Mouse (Mus musculus) MEL (cell line): ENCODE data around the gene Vcam1. TPM values are rescaled to one million over a fixed set of nuclear protein-coding genes. Genes with fewer than 3 reads are reported as not detected.

ENCODE experiments used
- DNase-seq: peaks from one replicate; pipeline ENCODE4 v3.0.0; 2011; ENCODE audit warnings: low read depth, low spot score
- H3K27ac ChIP-seq: 2 replicates; pipeline ENCODE4 v1.5.1; 2012; ENCODE audit warnings: low read depth, mild to moderate bottlenecking, control low read depth, low read length, moderate library complexity; ENCODE audit not compliant: control insufficient read depth
- H3K27me3 ChIP-seq, 2 experiments: fragments of 150-350 bp in 1 of 2; sonication (generic) in 1 of 2; 2 replicates each; pipeline ENCODE4 v1.6.1; 2012; ENCODE audit warnings: low read length in 2 of 2, mild to moderate bottlenecking in 2 of 2, improper control_type of control experiment in 1 of 2, moderate library complexity in 1 of 2; ENCODE audit not compliant: insufficient read depth in 2 of 2, control insufficient read depth in 1 of 2
- H3K36me3 ChIP-seq, 2 experiments: 2 replicates each; pipeline ENCODE4 v1.6.1; 2012 to 2014; ENCODE audit warnings: low read length in 2 of 2, improper control_type of control experiment in 1 of 2, inconsistent platforms in 1 of 2, mild to moderate bottlenecking in 1 of 2; ENCODE audit not compliant: insufficient read depth in 2 of 2, control insufficient read depth in 1 of 2
- H3K4me1 ChIP-seq, 2 experiments: fragments of 150-350 bp in 1 of 2; sonication (generic) in 1 of 2; 2 replicates each; pipeline ENCODE4 v1.6.1; 2012; ENCODE audit warnings: low read length in 2 of 2, improper control_type of control experiment in 1 of 2, mild to moderate bottlenecking in 1 of 2; ENCODE audit not compliant: insufficient read depth in 2 of 2, control insufficient read depth in 1 of 2
- H3K4me3 ChIP-seq, 2 experiments: fragments of 150-350 bp in 1 of 2; sonication (generic) in 1 of 2; 2 replicates each; pipeline ENCODE4 v1.5.1; 2012; ENCODE audit warnings: low read depth in 2 of 2, low read length in 2 of 2, mild to moderate bottlenecking in 2 of 2, moderate library complexity in 2 of 2, control low read depth in 1 of 2, improper control_type of control experiment in 1 of 2; ENCODE audit not compliant: control insufficient read depth in 1 of 2, insufficient read depth in 1 of 2
- H3K79me2 ChIP-seq: 2 replicates; pipeline ENCODE4 v1.6.1; 2012; ENCODE audit warnings: mild to moderate bottlenecking, low read length, moderate library complexity; ENCODE audit not compliant: control insufficient read depth, poor library complexity, insufficient read depth
- H3K9ac ChIP-seq: 2 replicates; pipeline ENCODE4 v1.6.1; 2012; ENCODE audit warnings: low read depth, mild to moderate bottlenecking, control low read depth, low read length, moderate library complexity; ENCODE audit not compliant: control insufficient read depth, poor library complexity, severe bottlenecking
- H3K9me3 ChIP-seq: fragments of 150-350 bp; sonication (generic); replicated peaks from 2 replicates; pipeline ENCODE4 v1.6.1; 2012; ENCODE audit warnings: mild to moderate bottlenecking, low read length, improper control_type of control experiment, moderate library complexity; ENCODE audit not compliant: insufficient read depth
- BHLHE40 ChIP-seq: IDR thresholded peaks from 2 replicates; pipeline ENCODE4 v1.6.1; 2012; ENCODE audit warnings: low read depth, mild to moderate bottlenecking, inconsistent platforms, low read length, improper control_type of control experiment, borderline replicate concordance
- CHD2 ChIP-seq: IDR thresholded peaks from 2 replicates; pipeline ENCODE4 v1.6.1; 2011; ENCODE audit warnings: low read length, improper control_type of control experiment
- GABPA ChIP-seq: IDR thresholded peaks from 2 replicates; pipeline ENCODE4 v1.6.1; 2012; ENCODE audit warnings: low read depth, mild to moderate bottlenecking, inconsistent platforms, low read length, improper control_type of control experiment, moderate library complexity
- GATA1 ChIP-seq: IDR thresholded peaks from 2 replicates; pipeline ENCODE4 v1.6.1; 2011; ENCODE audit warnings: low read depth, low read length, improper control_type of control experiment
- JUND ChIP-seq: IDR thresholded peaks from 2 replicates; pipeline ENCODE4 v1.6.1; 2011; ENCODE audit warnings: low read depth, mild to moderate bottlenecking, improper control_type of control experiment, low read length
- MAFK ChIP-seq: IDR thresholded peaks from 2 replicates; pipeline ENCODE4 v1.6.1; 2011; ENCODE audit warnings: low read depth, mild to moderate bottlenecking, low read length, improper control_type of control experiment, borderline replicate concordance
- NELFE ChIP-seq: IDR thresholded peaks from 2 replicates; pipeline ENCODE4 v1.6.1; 2011; ENCODE audit warnings: low read depth, low read length, improper control_type of control experiment
- POLR2AphosphoS5 ChIP-seq: IDR thresholded peaks from 2 replicates; pipeline ENCODE4 v1.6.1; 2012; ENCODE audit warnings: low read depth, borderline replicate concordance, mild to moderate bottlenecking, inconsistent platforms, low read length, moderate library complexity, mixed read lengths
- RAD21 ChIP-seq: IDR thresholded peaks from 2 replicates; pipeline ENCODE4 v1.6.1; 2011; ENCODE audit warnings: mild to moderate bottlenecking, low read depth, low read length, improper control_type of control experiment
- SMC3 ChIP-seq: IDR thresholded peaks from 2 replicates; pipeline ENCODE4 v1.6.1; 2011; ENCODE audit warnings: low read depth, low read length, improper control_type of control experiment
- TCF12 ChIP-seq: IDR thresholded peaks from 2 replicates; pipeline ENCODE4 v1.6.1; 2014; ENCODE audit warnings: low read depth, mild to moderate bottlenecking, inconsistent platforms, low read length, improper control_type of control experiment, moderate library complexity
- UBTF ChIP-seq: IDR thresholded peaks from 2 replicates; pipeline ENCODE4 v1.6.1; 2012; ENCODE audit warnings: low read depth, mild to moderate bottlenecking, inconsistent platforms, low read length, improper control_type of control experiment, moderate library complexity, borderline replicate concordance; ENCODE audit not compliant: insufficient read depth
- USF1 ChIP-seq: IDR thresholded peaks from 2 replicates; pipeline ENCODE4 v1.6.1; 2014; ENCODE audit warnings: low read depth, mild to moderate bottlenecking, inconsistent platforms, low read length, improper control_type of control experiment, moderate library complexity
- ZKSCAN1 ChIP-seq: IDR thresholded peaks from 2 replicates; pipeline ENCODE4 v1.6.1; 2012; ENCODE audit warnings: low read depth, mild to moderate bottlenecking, inconsistent platforms, low read length, improper control_type of control experiment, moderate library complexity
- ZMIZ1 ChIP-seq: IDR thresholded peaks from 2 replicates; pipeline ENCODE4 v1.6.1; 2012; ENCODE audit warnings: low read depth, mild to moderate bottlenecking, inconsistent platforms, low read length, improper control_type of control experiment, moderate library complexity
- polyA plus RNA-seq, 2 experiments: library from polyadenylated mRNA; stranded (reverse) in 1 of 2; unstranded in 1 of 2; fragments of >175 nt in 1 of 2; fragments of >200 nt in 1 of 2; gene quantifications; 2 replicates each; pipeline versions ENCODE4 v1.2.1 to v1.2.4; 2012; ENCODE audit warnings: low replicate concordance in 2 of 2, low read depth in 1 of 2; ENCODE audit not compliant: insufficient read length in 2 of 2, insufficient read depth in 1 of 2, missing spikeins in 1 of 2
- total RNA-seq: library from RNA; depleted of rRNA; stranded (reverse); fragments of 300-350 nt; gene quantifications from 2 replicates; pipeline ENCODE4 v1.2.3, GENCODE M21; 2012; rRNA removed

Gene Vcam1
- total and polyA plus RNA-seq, 3 experiments = not detected

GRCm38 (mm10) chr3:116060320-116060719 lies 69.2 kb downstream of the Vcam1 start:
- Histone ChIP-seq H3K27ac (no peak overlapping the region), H3K27me3 (peaks cover under 1 to 4% of the 10 kb centered on the region in 2 experiments; a peak in 3 of 4 replicates), H3K9me3 (no peaks in the 10 kb centered on the region), H3K4me1 (no peaks in the 10 kb centered on the region), H3K9ac (no peak overlapping the region), H3K4me3 (no peak overlapping the region), H3K36me3 (no peaks in the 10 kb centered on the region), H3K79me2 (no peaks in the 10 kb centered on the region)
- TF ChIP-seq TCF12 (no peak), ZKSCAN1 (no peak), CHD2 (no peak), NELFE (no peak), MAFK (no peak), UBTF (no peak), RAD21 (no peak), SMC3 (no peak), GATA1 (no peak), GABPA (no peak), ZMIZ1 (no peak), BHLHE40 (no peak), USF1 (no peak), JUND (no peak), POLR2AphosphoS5 (no peak)
- DNase-seq = no peak

Other genes with a start within 250 kb of the Vcam1 start
- 45.8 and 48.6 TPM in 2 replicates for gene Dph5, start 241.9 kb downstream of the Vcam1 start, total RNA-seq
- gene Dph5, start 241.9 kb downstream of the Vcam1 start, polyA plus RNA-seq = 10 to 100 TPM in 1 of 2 experiments, not detected in 1; 34.9 TPM
- gene Slc30a7, start 122.3 kb downstream of the Vcam1 start, total RNA-seq = 8.1 and 8.8 TPM in 2 replicates
- 10 to 100 TPM in 1 of 2 experiments, not detected in 1; 19.1 TPM for gene Slc30a7, start 122.3 kb downstream of the Vcam1 start, polyA plus RNA-seq
- gene Extl2, start 122.2 kb downstream of the Vcam1 start, total RNA-seq = 6.6 TPM in 2 replicates
- 10 to 100 TPM in 1 of 2 experiments, not detected in 1; 10.5 TPM for gene Extl2, start 122.2 kb downstream of the Vcam1 start, polyA plus RNA-seq
- not detected in 2 replicates for gene Gpr88, start 123.8 kb upstream of the Vcam1 start, total RNA-seq
- gene Gpr88, start 123.8 kb upstream of the Vcam1 start, polyA plus RNA-seq = not detected